Mouse (Mus musculus): ENCODE data around the gene Glud1. TPM values are rescaled to one million over a fixed set of nuclear protein-coding genes. Genes with fewer than 3 reads are reported as not detected.

Gene Glud1
- polyA plus RNA-seq, 1 experiment from 2014 or later, result 152 TPM

DNA sequence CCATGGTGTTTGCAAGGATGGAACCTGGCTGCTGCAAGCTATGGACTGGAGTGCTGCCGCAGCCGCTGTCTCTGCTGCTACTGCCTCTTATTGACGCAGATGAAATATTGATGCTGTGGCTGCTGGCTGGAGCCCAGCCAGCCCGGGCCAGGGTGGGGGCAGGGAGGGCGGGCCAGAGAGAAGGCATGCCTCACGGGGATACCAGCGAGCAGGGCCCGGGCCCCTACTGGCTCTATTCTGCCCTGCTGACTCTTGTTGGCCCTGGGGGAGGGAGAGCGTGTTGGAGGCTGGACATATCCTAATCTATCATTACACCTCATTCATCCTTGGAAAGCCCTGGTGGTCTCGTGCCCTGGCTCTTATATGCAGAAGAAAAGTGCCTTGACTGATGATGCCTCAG, 64.0 kb downstream of the Glud1 start, which contains the start of gene Sncg:
Gene Sncg (minus strand): TSS at position 213 of the 400 bp plus-strand sequence.
- Histone ChIP-seq H3K9ac (replicated peaks; ENCODE audit: low read depth, low read length) (peak within 1 kb of the TSS; percentile 8; the same call in 1 of the 2 replicates), H3K36me3 (ENCODE audit: control insufficient read depth, insufficient read depth, low read length) (no peaks in the 10 kb centered on the region), H3K4me2 (ENCODE audit: low read depth, low read length) (peak within 1 kb of the TSS; percentile 9; the same call in 1 of the 2 replicates), H3K9me3 (ENCODE audit: control insufficient read depth, low read length) (no peaks in the 10 kb centered on the region), H3K27me3 (ENCODE audit: control insufficient read depth, insufficient read depth, low read length) (no peaks in the 10 kb centered on the region), H3K4me3 (ENCODE audit: low read depth, low read length) (peak within 1 kb of the TSS; percentile 11), H3K27ac (ENCODE audit: low read depth, low read length) (no peak within 1 kb of the TSS; the same call in 1 of the 2 replicates), H3K4me1 (ENCODE audit: control insufficient read depth, insufficient read depth, low read length) (peaks cover 4% of the 10 kb centered on the region)
- peak; percentile 38; the same call in 1 of the 2 replicates for ATAC-seq (ENCODE audit: low read depth)
- 33% methylated on average over 10 of the region's 10 CpGs for WGBS

DNA sequence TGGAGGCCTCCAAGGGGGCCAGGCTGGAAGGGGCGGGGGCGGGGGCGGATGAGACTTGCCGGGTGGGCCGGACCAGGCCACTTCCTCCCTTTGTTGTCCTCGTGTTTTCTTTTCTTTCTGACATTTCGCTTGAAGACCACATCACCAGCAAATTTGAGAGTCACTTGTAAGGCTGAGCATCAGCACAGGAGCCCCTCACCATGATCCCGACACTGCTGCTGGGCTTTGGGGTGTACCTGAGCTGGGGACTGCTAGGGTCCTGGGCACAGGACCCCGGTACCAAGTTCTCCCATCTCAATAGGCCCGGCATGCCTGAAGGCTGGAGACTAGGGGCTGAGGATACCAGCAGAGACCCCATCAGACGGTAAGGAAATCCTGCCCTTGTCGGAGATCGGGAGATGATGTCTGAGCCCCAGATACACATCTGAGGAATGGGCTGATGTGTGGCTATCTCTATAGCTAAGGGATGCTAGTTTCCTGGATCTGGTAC, 64.9 kb downstream of the Glud1 start, which contains the start of gene Mmrn2:
Gene Mmrn2 (plus strand): TSS at position 51 of the 490 bp plus-strand sequence.
- Histone ChIP-seq H3K36me3 (ENCODE audit: control insufficient read depth, insufficient read depth, low read length) (no peaks in the 10 kb centered on the region), H3K4me2 (ENCODE audit: low read depth, low read length) (peak within 1 kb of the TSS; percentile 9; the same call in 1 of the 2 replicates), H3K27ac (ENCODE audit: low read depth, low read length) (no peak within 1 kb of the TSS; the same call in 1 of the 2 replicates), H3K9me3 (ENCODE audit: control insufficient read depth, low read length) (no peaks in the 10 kb centered on the region), H3K27me3 (ENCODE audit: control insufficient read depth, insufficient read depth, low read length) (no peaks in the 10 kb centered on the region), H3K4me1 (ENCODE audit: control insufficient read depth, insufficient read depth, low read length) (peaks cover 4% of the 10 kb centered on the region), H3K9ac (replicated peaks; ENCODE audit: low read depth, low read length) (no peak within 1 kb of the TSS), H3K4me3 (ENCODE audit: low read depth, low read length) (peak within 1 kb of the TSS; percentile 11; the same call in 1 of the 2 replicates)
- WGBS, result 82% methylated on average over 13 of the region's 13 CpGs
- no peak for ATAC-seq (ENCODE audit: low read depth)

GRCm38 (mm10) chr14:34375941-34376340, 65.4 kb downstream of the Glud1 start:
- no peaks in the 10 kb centered on the region for H3K27me3 ChIP-seq (ENCODE audit: control insufficient read depth, insufficient read depth, low read length)
- no peak overlapping the region for H3K4me2 ChIP-seq (ENCODE audit: low read depth, low read length)
- 84% methylated on average over 5 of the region's 5 CpGs for WGBS
- H3K4me1 ChIP-seq (ENCODE audit: control insufficient read depth, insufficient read depth, low read length), result peaks cover 4% of the 10 kb centered on the region
- no peak for ATAC-seq (ENCODE audit: low read depth)
- no peak overlapping the region for H3K27ac ChIP-seq (ENCODE audit: low read depth, low read length)
- H3K36me3 ChIP-seq (ENCODE audit: control insufficient read depth, insufficient read depth, low read length), result no peaks in the 10 kb centered on the region
- H3K9me3 ChIP-seq (ENCODE audit: control insufficient read depth, low read length), result no peaks in the 10 kb centered on the region
- H3K4me3 ChIP-seq (ENCODE audit: low read depth, low read length), result no peak overlapping the region
- no peak overlapping the region for H3K9ac ChIP-seq (replicated peaks; ENCODE audit: low read depth, low read length)

- Histone ChIP-seq H3K4me1 (ENCODE audit: control insufficient read depth, insufficient read depth, low read length) (peaks cover 4% of the 10 kb centered on the region), H3K27ac (ENCODE audit: low read depth, low read length) (no peak overlapping the region), H3K4me2 (ENCODE audit: low read depth, low read length) (no peak overlapping the region), H3K27me3 (ENCODE audit: control insufficient read depth, insufficient read depth, low read length) (no peaks in the 10 kb centered on the region), H3K9me3 (ENCODE audit: control insufficient read depth, low read length) (no peaks in the 10 kb centered on the region), H3K36me3 (ENCODE audit: control insufficient read depth, insufficient read depth, low read length) (no peaks in the 10 kb centered on the region), H3K9ac (replicated peaks; ENCODE audit: low read depth, low read length) (no peak overlapping the region), H3K4me3 (ENCODE audit: low read depth, low read length) (no peak overlapping the region)
- WGBS, result 79% methylated on average over 4 of the region's 4 CpGs
- no peak for ATAC-seq (ENCODE audit: low read depth)
Measured at GRCm38 (mm10) chr14:34377121-34377520, 66.6 kb downstream of the Glud1 start.

DNA sequence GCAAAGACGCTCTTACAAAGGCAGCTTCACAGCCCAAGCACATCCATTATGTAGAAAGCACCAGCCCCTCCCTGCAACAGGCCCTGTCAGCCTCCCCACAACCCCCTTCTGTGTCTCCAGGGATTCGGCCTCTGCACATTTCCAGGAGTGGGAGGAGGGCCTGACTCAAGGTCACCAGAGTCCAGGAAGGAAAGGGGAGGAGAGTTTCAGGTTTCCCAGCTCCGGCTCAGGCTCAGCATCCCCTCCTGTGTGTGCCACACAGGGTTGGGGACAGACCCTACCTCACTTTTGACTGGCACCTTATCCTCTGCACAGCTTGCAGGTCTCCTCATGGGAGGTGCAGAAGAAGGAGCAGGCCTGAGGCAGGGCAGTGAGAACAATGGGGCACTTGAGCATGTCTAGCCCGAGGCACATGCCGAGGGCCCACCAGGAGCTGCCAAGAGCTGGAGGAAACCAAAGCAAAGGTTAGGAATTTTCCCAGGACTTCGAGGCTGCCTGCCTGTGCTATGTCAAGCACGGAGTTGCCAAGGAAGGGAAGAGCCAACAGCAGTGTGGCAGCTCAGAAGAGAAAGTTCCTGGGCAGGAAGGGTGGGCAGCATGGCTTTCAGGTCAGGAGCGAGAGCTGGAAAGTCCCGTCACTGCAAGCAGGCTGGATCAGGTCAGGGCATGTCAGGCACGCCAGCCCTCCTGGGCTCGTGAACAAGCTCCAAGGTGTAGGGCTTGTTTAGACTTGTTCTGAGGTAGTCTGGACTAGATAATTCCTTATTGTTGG, 68.2 kb downstream of the Glud1 start:
- H3K27ac ChIP-seq (ENCODE audit: low read depth, low read length), result no peak overlapping the region
- no peaks in the 10 kb centered on the region for H3K27me3 ChIP-seq (ENCODE audit: control insufficient read depth, insufficient read depth, low read length)
- H3K9me3 ChIP-seq (ENCODE audit: control insufficient read depth, low read length), result no peaks in the 10 kb centered on the region
- H3K9ac ChIP-seq (replicated peaks; ENCODE audit: low read depth, low read length), result no peak overlapping the region
- H3K4me1 ChIP-seq (ENCODE audit: control insufficient read depth, insufficient read depth, low read length), result peaks cover 4% of the 10 kb centered on the region
- WGBS, result 50% methylated on average over 11 of the region's 11 CpGs
- ATAC-seq (ENCODE audit: low read depth), result peak; percentile 32; the same call in 1 of the 2 replicates
- no peaks in the 10 kb centered on the region for H3K36me3 ChIP-seq (ENCODE audit: control insufficient read depth, insufficient read depth, low read length)
- H3K4me2 ChIP-seq (ENCODE audit: low read depth, low read length), result no peak overlapping the region
- H3K4me3 ChIP-seq (ENCODE audit: low read depth, low read length), result no peak overlapping the region

DNA sequence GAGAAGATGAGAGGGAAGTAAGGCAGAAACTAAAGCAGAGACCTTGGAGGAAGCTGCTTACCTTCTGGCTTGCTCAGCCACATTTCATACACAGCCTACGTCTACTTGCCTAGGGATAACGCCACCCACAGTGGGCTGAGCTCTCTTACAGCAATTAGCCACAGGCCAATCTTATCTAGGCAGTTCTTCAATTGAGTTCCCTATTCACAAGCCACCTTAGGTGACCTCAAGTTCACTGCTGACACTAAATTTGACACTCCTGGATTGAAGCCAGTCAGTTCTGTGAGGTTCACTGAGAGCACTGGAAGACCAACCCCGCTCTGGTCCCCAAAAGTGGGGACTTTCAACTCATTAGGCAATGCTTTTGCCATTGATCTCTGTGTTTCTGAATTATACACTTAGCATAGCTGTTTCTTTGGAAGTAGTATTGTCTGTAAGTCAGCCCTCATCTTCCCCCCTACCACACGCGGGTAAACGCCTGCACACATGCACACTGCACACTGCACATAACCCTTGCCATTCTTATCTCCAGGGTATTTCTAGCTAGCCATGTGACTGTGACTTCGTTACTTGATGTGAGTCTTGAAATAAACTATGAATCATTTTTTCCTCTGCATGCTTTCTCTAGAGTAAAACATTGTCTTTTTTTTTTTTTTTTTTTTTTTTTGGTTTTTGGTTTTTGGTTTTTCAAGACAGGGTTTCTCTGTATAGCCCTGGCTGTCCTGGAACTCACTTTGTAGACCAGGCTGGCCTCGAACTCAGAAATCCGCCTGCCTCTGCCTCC, 72.6 kb downstream of the Glud1 start:
- H3K4me2 ChIP-seq (ENCODE audit: low read depth, low read length), result no peak overlapping the region
- WGBS, result 95% methylated on average over 9 of the region's 9 CpGs
- no peaks in the 10 kb centered on the region for H3K9me3 ChIP-seq (ENCODE audit: control insufficient read depth, low read length)
- no peak for ATAC-seq (ENCODE audit: low read depth)
- no peak overlapping the region for H3K9ac ChIP-seq (replicated peaks; ENCODE audit: low read depth, low read length)
- H3K27me3 ChIP-seq (ENCODE audit: control insufficient read depth, insufficient read depth, low read length), result no peaks in the 10 kb centered on the region
- no peaks in the 10 kb centered on the region for H3K36me3 ChIP-seq (ENCODE audit: control insufficient read depth, insufficient read depth, low read length)
- H3K4me3 ChIP-seq (ENCODE audit: low read depth, low read length), result no peak overlapping the region
- no peak overlapping the region for H3K27ac ChIP-seq (ENCODE audit: low read depth, low read length)
- no peaks in the 10 kb centered on the region for H3K4me1 ChIP-seq (ENCODE audit: control insufficient read depth, insufficient read depth, low read length)

- 60% methylated on average over 4 of the region's 4 CpGs for WGBS
- Histone ChIP-seq H3K4me2 (ENCODE audit: low read depth, low read length) (no peak overlapping the region), H3K9ac (replicated peaks; ENCODE audit: low read depth, low read length) (no peak overlapping the region), H3K4me1 (ENCODE audit: control insufficient read depth, insufficient read depth, low read length) (no peaks in the 10 kb centered on the region), H3K9me3 (ENCODE audit: control insufficient read depth, low read length) (no peaks in the 10 kb centered on the region; the same call in 1 of the 2 replicates), H3K27ac (ENCODE audit: low read depth, low read length) (no peak overlapping the region), H3K4me3 (ENCODE audit: low read depth, low read length) (no peak overlapping the region), H3K36me3 (ENCODE audit: control insufficient read depth, insufficient read depth, low read length) (no peaks in the 10 kb centered on the region), H3K27me3 (ENCODE audit: control insufficient read depth, insufficient read depth, low read length) (no peaks in the 10 kb centered on the region)
- no peak for ATAC-seq (ENCODE audit: low read depth)
Measured at GRCm38 (mm10) chr14:34393295-34393694, 82.8 kb downstream of the Glud1 start.
